Mouse (Mus musculus) CH12.LX (cell line): ENCODE measurements at regions not wholly inside any gene's neighbourhood (a gene's known extent, or its start where the extent isn't known, plus 50 kb on each side); places are given as distances from the start of the nearest gene placed in this dataset.

ENCODE experiments used
- CHD1 ChIP-seq: IDR thresholded peaks from 2 replicates; pipeline ENCODE4 v1.6.1; 2012; ENCODE audit warnings: low read depth, low read length, improper control_type of control experiment, inconsistent platforms
- CHD2 ChIP-seq: IDR thresholded peaks from 2 replicates; pipeline ENCODE4 v1.6.1; 2011; ENCODE audit warnings: low read length, improper control_type of control experiment
- CTCF ChIP-seq, 2 experiments: IDR thresholded peaks in 1 of 2; conservative IDR thresholded peaks in 1 of 2; 2 replicates each; pipeline ENCODE4 v1.5.1; 2011 to 2012; ENCODE audit warnings: low read depth in 2 of 2, low read length in 2 of 2, improper control_type of control experiment in 1 of 2, inconsistent platforms in 1 of 2, mild to moderate bottlenecking in 1 of 2, moderate library complexity in 1 of 2
- EP300 ChIP-seq: IDR thresholded peaks from 2 replicates; pipeline ENCODE4 v1.6.1; 2011; ENCODE audit warnings: low read length, improper control_type of control experiment
- GABPA ChIP-seq: IDR thresholded peaks from 2 replicates; pipeline ENCODE4 v1.6.1; 2012; ENCODE audit warnings: low read depth, low read length, improper control_type of control experiment, inconsistent platforms; ENCODE audit not compliant: insufficient replicate concordance
- JUN ChIP-seq: IDR thresholded peaks from 2 replicates; pipeline ENCODE4 v1.6.1; 2011; ENCODE audit warnings: low read depth, mild to moderate bottlenecking, low read length, improper control_type of control experiment, moderate library complexity; ENCODE audit not compliant: insufficient read depth
- MEF2A ChIP-seq: IDR thresholded peaks from 2 replicates; pipeline ENCODE4 v1.6.1; 2014; ENCODE audit warnings: low read depth, mild to moderate bottlenecking, inconsistent platforms, low read length, improper control_type of control experiment, borderline replicate concordance
- NRF1 ChIP-seq: IDR thresholded peaks from 2 replicates; pipeline ENCODE4 v1.6.1; 2014; ENCODE audit warnings: low read depth, mild to moderate bottlenecking, inconsistent platforms, low read length, improper control_type of control experiment, moderate library complexity
- POLR2A ChIP-seq: IDR thresholded peaks from 2 replicates; pipeline ENCODE4 v1.6.1; 2011; ENCODE audit warnings: low read depth, mild to moderate bottlenecking, improper control_type of control experiment, low read length
- POLR2AphosphoS2 ChIP-seq: IDR thresholded peaks from 2 replicates; pipeline ENCODE4 v1.6.1; 2011; ENCODE audit warnings: low read depth, low read length, improper control_type of control experiment
- SIN3A ChIP-seq: IDR thresholded peaks from 2 replicates; pipeline ENCODE4 v1.6.1; 2012; ENCODE audit warnings: low read length, improper control_type of control experiment, inconsistent platforms
- TCF12 ChIP-seq: IDR thresholded peaks from 2 replicates; pipeline ENCODE4 v1.6.1; 2014; ENCODE audit warnings: low read depth, mild to moderate bottlenecking, inconsistent platforms, low read length, improper control_type of control experiment
- USF2 ChIP-seq: conservative IDR thresholded peaks from 2 replicates; pipeline ENCODE4 v1.6.1; 2011; ENCODE audit warnings: low read depth, low read length, improper control_type of control experiment

DNA sequence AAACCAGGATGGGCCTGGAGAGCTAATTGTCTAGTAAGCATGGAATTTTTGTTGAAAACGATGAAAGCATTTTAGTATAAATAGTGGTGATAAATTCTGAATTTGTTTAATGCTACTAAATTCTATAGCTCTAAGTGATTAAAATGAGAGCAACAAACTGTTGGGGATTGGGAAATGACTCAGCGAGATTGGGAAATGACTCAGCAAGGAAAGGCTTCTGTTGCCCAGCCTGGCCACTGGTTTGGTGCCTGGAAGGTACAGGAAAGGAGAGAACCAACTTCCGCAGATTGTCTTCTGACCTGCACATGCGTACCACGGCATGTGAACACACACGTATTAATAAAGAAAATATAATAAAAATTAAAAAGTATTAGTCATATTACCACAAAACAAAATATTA lies 73.3 kb upstream of the 1700012A03Rik start:
- TF ChIP-seq POLR2AphosphoS2: no peak
- TF ChIP-seq CTCF (conservative IDR thresholded peaks at IDR 0.05 in 1 of 2, IDR thresholded peaks at IDR 0.05 in 1 of 2; ENCODE audit: low read depth in 2 of 2, low read length in 2 of 2): no peak
- no peak for TF ChIP-seq GABPA
- TF ChIP-seq CHD1: no peak
- TF ChIP-seq EP300: no peak
- no peak for TF ChIP-seq POLR2A
- TF ChIP-seq JUN: no peak
- no peak for TF ChIP-seq CHD2
- TF ChIP-seq USF2: no peak
- TF ChIP-seq SIN3A: no peak
- no peak for TF ChIP-seq TCF12
- TF ChIP-seq MEF2A: no peak
- TF ChIP-seq NRF1: no peak
